Mouse (Mus musculus): ENCODE measurements around the gene Myadml2. TPM values are rescaled to one million over a fixed set of nuclear protein-coding genes. Genes with fewer than 3 reads are reported as not detected.

Myadml2 gene
- total and polyA plus RNA-seq, 3 experiments, result not detected

- H3K9ac ChIP-seq (ENCODE audit: control insufficient read depth, low read depth, low read length, poor library complexity, severe bottlenecking), result no peak overlapping the region
- peaks cover 23% of the 10 kb centered on the region for H3K79me2 ChIP-seq (ENCODE audit: control insufficient read depth, insufficient read depth, low read length, poor library complexity)
- no peak overlapping the region for H3K27ac ChIP-seq (ENCODE audit: control insufficient read depth, low read depth, low read length)
- H3K9me3 ChIP-seq (replicated peaks; ENCODE audit: insufficient read depth, low read length), result no peaks in the 10 kb centered on the region
- H3K4me3 ChIP-seq (ENCODE audit: control insufficient read depth in 1 of 2, insufficient read depth in 1 of 2, low read depth in 2 of 2, low read length in 2 of 2), result no peak overlapping the region
- TF ChIP-seq KAT2A (conservative IDR thresholded peaks at IDR 0.05; ENCODE audit: low read depth, low read length) (no peak), BHLHE40 (IDR thresholded peaks at IDR 0.05; ENCODE audit: borderline replicate concordance, low read depth, low read length) (no peak), CTCF (IDR thresholded peaks at IDR 0.05 in 2 of 3, conservative IDR thresholded peaks at IDR 0.05 in 1 of 3; ENCODE audit: control insufficient read depth in 1 of 3, insufficient read depth in 1 of 3, low read depth in 2 of 3, low read length in 3 of 3, poor library complexity in 1 of 3, severe bottlenecking in 1 of 3) (no peak), POLR2A (IDR thresholded peaks at IDR 0.05; ENCODE audit: control insufficient read depth in 1 of 2, insufficient read depth in 1 of 2, low read depth in 1 of 2, low read length in 2 of 2, poor library complexity in 1 of 2) (no peak), RAD21 (IDR thresholded peaks at IDR 0.05; ENCODE audit: low read depth, low read length) (no peak), ETS1 (IDR thresholded peaks at IDR 0.05; ENCODE audit: low read depth, low read length) (no peak), USF1 (IDR thresholded peaks at IDR 0.05; ENCODE audit: low read depth, low read length) (no peak), TCF12 (IDR thresholded peaks at IDR 0.05; ENCODE audit: low read depth, low read length) (no peak), NRF1 (IDR thresholded peaks at IDR 0.05; ENCODE audit: insufficient read depth, low read depth, low read length, poor library complexity, severe bottlenecking) (no peak)
- no peak for DNase-seq (ENCODE audit: low read depth, low spot score)
- peaks cover 0 to 10% of the 10 kb centered on the region in 2 experiments; a peak in 3 of 4 replicates for H3K4me1 ChIP-seq (ENCODE audit: control insufficient read depth in 1 of 2, insufficient read depth in 2 of 2, low read length in 2 of 2)
- no peaks in the 10 kb centered on the region for H3K27me3 ChIP-seq (ENCODE audit: control insufficient read depth in 1 of 2, insufficient read depth in 2 of 2, low read length in 2 of 2)
- H3K36me3 ChIP-seq (ENCODE audit: control insufficient read depth in 1 of 2, insufficient read depth in 2 of 2, low read length in 2 of 2), result peaks cover 4% of the 10 kb centered on the region in 2 experiments
These were observed 34.0 kb downstream of the Myadml2 start for GRCm38 (mm10) chr11:120613976-120614375.

GRCm38 (mm10) chr11:120613481-120613972 lies 34.4 kb downstream of the Myadml2 start:
- peaks cover 2 to 4% of the 10 kb centered on the region in 2 experiments for H3K36me3 ChIP-seq (ENCODE audit: control insufficient read depth in 1 of 2, insufficient read depth in 2 of 2, low read length in 2 of 2)
- peaks cover 0 to 10% of the 10 kb centered on the region in 2 experiments; a peak in 3 of 4 replicates for H3K4me1 ChIP-seq (ENCODE audit: control insufficient read depth in 1 of 2, insufficient read depth in 2 of 2, low read length in 2 of 2)

More at GRCm38 (mm10) chr11:120613481-120613972, 34.4 kb downstream of the Myadml2 start:
- no peak for DNase-seq (ENCODE audit: low read depth, low spot score)
- Histone ChIP-seq H3K27me3 (ENCODE audit: control insufficient read depth in 1 of 2, insufficient read depth in 2 of 2, low read length in 2 of 2) (no peaks in the 10 kb centered on the region), H3K9me3 (replicated peaks; ENCODE audit: insufficient read depth, low read length) (no peaks in the 10 kb centered on the region), H3K9ac (ENCODE audit: control insufficient read depth, low read depth, low read length, poor library complexity, severe bottlenecking) (no peak overlapping the region), H3K79me2 (ENCODE audit: control insufficient read depth, insufficient read depth, low read length, poor library complexity) (peaks cover 23% of the 10 kb centered on the region), H3K27ac (ENCODE audit: control insufficient read depth, low read depth, low read length) (no peak overlapping the region), H3K4me3 (ENCODE audit: control insufficient read depth in 1 of 2, insufficient read depth in 1 of 2, low read depth in 2 of 2, low read length in 2 of 2) (no peak overlapping the region)
- TF ChIP-seq MAX (IDR thresholded peaks at IDR 0.05; ENCODE audit: low read length), result no peak
- TF ChIP-seq SIN3A (IDR thresholded peaks at IDR 0.05; ENCODE audit: low read length), result no peak
- no peak for TF ChIP-seq RCOR1 (IDR thresholded peaks at IDR 0.05; ENCODE audit: low read depth, low read length)
- TF ChIP-seq ZMIZ1 (IDR thresholded peaks at IDR 0.05; ENCODE audit: low read depth, low read length), result no peak
- no peak for TF ChIP-seq POLR2A (IDR thresholded peaks at IDR 0.05; ENCODE audit: control insufficient read depth in 1 of 2, insufficient read depth in 1 of 2, low read depth in 1 of 2, low read length in 2 of 2, poor library complexity in 1 of 2)
- TF ChIP-seq NELFE (IDR thresholded peaks at IDR 0.05; ENCODE audit: low read depth, low read length), result no peak
- no peak for TF ChIP-seq MXI1 (IDR thresholded peaks at IDR 0.05; ENCODE audit: low read depth, low read length)
- TF ChIP-seq POLR2AphosphoS5 (IDR thresholded peaks at IDR 0.05; ENCODE audit: borderline replicate concordance, low read depth, low read length), result no peak; the same call in 1 of the 2 replicates
- TF ChIP-seq CTCF (IDR thresholded peaks at IDR 0.05 in 2 of 3, conservative IDR thresholded peaks at IDR 0.05 in 1 of 3; ENCODE audit: control insufficient read depth in 1 of 3, insufficient read depth in 1 of 3, low read depth in 2 of 3, low read length in 3 of 3, poor library complexity in 1 of 3, severe bottlenecking in 1 of 3), result no peak
- no peak for TF ChIP-seq UBTF (IDR thresholded peaks at IDR 0.05; ENCODE audit: borderline replicate concordance, insufficient read depth, low read depth, low read length)
- no peak for TF ChIP-seq TBP (IDR thresholded peaks at IDR 0.05; ENCODE audit: low read depth, low read length)
- TF ChIP-seq E2F4 (IDR thresholded peaks at IDR 0.05; ENCODE audit: borderline replicate concordance, low read depth, low read length), result no peak
- no peak for TF ChIP-seq BHLHE40 (IDR thresholded peaks at IDR 0.05; ENCODE audit: borderline replicate concordance, low read depth, low read length)

Data from MEL (cell line).